Mouse (Mus musculus): ENCODE results near the gene Ccl12.

Gene Ccl12

DNA sequence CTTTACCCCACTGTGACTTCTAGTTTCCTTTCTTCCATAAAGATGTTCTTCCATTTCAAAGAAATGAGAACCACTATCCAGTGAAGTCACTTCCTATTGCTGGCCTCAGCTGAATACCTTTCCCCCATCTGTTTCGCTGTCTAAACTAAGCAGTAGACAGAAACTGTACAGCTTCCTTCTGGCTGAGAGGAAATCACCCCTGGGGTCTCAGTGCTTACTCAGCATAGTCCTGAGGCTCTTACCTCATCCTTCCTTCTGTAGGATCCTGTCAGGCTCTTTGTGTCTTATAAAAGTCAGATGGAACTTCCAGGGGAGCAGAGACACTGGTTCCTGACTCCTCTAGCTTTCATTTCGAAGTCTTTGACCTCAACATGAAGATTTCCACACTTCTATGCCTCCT is at the start of gene Ccl12:
Gene Ccl12 (plus strand): TSS at position 317 of the 400 bp plus-strand sequence.
- no peak for DNase-seq (ENCODE audit: low spot score)

DNA sequence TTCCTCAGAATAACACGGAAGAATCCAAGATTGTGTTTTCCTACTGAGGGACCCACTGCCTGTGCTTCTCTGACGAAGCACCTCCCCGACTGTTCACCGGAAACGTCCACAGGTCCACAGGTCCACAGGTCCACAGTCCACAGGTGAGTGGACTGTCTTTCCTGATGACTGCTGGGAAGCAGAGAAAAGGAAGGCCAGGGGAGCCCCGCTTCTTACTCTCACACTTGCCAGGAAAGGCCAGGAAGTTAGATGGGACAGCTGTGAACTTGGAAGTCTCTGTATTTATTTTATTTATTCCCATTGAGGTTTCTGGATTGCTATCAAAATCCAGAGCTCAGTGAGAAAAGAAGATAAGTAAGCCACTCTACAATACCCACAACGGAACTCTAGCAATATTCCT is 47.8 kb upstream of the Ccl12 start:
- DNase-seq (ENCODE audit: low spot score), result no peak

DNA sequence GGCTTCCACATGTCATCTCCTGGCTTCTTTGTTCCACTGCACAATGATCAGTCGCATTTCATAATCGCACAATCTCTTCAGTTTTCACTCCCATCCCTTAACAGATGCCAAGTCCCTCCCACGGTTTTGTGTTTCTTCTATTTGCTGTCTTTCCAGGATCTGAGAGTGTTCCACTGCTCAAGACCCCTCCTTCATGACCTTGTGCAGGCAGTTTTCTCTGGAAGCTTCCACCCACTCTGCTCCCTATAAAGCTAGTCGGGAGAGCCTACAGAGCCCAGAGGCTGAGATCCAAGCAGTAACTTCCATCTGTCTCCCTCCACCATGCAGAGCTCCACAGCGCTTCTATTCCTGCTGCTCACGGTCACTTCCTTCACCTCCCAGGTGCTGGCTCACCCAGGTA is 44.0 kb upstream of the Ccl12 start, which contains the start of gene Ccl11:
Gene Ccl11 (plus strand): TSS at position 178 of the 400 bp plus-strand sequence.
- DNase-seq (ENCODE audit: low spot score), result no peak

DNA sequence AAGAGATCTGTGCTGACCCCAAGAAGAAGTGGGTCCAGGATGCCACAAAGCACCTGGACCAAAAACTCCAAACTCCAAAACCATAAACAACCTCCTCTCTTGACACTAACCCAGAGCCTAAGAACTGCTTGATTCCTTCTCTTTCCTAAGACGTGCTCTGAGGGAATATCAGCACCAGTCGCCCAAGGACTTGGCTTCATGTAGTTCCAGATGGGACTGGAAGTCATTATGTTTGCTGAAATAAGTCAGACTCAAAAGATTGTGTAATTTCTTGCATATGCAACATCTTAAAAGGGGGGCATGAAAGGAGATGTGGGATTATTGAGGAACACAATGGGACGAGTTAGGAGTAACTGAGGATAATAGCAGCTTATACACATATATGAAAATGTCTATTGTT is 39.4 kb upstream of the Ccl12 start:
- DNase-seq (ENCODE audit: low spot score), result no peak

DNA sequence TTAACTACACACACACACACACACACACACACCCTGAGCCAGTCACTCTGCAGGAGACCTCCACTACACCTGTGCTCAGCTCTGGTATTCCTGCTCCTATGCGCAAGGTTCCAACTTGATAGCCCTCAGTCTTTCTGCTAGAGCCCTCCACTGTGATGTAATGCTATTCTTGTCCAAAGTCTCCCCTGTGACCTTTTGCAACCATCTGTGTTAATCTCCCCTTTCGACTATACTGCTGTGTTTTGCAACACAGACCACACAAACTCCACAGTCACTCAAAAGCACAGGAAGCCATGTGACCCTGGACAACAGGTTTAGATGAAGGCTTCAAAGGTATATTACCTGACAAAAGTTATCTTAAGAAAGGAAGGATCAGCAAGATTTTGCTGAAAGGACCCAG is 38.2 kb upstream of the Ccl12 start:
- no peak for DNase-seq (ENCODE audit: low spot score)

DNA sequence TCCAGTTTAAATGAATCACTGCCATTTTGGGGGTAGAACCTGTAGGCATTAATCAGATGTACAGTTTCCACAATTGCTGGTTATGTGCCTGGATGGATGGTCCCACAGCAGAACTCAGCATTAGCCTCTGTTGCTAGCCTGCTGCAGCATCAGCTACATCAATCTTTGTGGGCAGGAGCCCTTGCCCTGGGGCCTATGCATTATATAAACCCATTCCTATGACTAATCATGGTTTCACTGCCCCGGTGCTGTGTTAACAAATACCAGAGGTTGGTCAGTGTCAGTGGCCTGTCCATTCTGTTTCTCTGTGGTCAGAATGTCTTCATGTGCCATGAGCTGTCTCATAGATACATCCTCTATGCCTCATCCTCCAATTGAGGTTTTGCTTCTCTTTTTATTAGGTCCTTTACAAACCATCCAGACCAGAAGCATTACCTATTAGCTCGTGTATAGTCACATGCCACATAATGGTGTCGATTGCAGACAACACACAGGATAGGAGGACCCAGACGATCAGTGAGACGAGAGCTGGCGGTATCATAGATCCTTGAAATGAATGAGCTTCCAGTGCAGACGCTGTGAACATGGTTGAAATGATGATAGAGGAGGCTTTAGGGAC is 34.6 kb upstream of the Ccl12 start:
- DNase-seq (ENCODE audit: low spot score), result no peak

DNA sequence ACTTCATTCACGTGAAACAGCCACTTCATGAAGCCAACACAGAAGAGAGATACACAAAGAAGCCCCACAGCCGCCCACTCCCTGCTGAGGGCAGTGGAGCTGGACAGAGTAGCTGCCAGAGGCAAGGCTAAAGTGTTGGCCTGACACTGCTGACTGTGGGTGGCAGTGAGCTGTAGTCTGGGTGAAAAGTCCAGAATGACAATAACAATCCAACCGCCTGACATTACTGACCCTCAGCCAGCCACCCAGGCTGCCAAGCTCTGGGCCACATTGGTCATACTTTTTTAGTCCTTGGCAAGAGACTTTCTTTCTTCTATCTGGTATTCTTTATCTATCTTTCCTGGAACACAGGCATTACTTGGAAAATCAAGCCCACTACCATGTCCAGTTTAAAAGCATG is 30.6 kb upstream of the Ccl12 start:
- DNase-seq (ENCODE audit: low spot score), result no peak

DNA sequence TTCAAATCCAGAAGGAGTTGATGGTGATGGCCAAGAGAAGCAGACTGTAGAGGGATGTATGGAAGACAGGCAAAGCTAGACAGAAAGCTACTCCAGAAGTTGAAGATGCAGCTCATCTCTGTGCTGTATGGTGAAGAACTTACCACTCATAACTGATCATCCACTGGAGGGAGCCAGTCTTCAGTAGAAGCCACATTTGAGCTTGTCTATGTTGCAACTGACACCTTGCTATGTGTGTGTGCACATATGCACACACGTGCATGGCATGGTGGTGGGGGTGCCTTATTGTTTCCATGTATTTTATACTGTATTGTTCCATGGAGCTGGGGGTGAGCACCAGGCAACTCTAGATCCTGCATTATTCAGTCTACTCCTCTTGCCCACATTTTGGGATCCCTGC is 29.3 kb upstream of the Ccl12 start:
- no peak for DNase-seq (ENCODE audit: low spot score)

DNA sequence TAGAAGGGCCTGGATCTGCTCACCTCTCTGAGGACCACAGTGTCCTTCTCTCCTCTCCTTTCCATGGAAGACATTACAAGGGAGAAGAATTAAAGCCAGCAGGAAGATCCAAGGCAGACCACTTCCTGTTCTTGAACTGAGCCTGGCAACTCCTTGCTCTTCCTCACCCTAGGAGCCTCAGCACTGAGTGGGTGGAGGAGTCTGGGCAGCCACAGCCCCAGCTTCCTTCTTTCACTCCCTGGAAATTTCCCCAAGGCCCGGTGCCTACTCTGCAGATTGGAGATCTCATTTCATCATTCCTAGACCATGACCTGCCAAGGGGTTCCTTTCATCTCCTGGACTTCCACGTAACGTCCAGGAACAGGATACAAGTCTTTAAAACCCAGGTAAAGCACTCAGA is 28.7 kb upstream of the Ccl12 start:
- DNase-seq (ENCODE audit: low spot score), result no peak

DNA sequence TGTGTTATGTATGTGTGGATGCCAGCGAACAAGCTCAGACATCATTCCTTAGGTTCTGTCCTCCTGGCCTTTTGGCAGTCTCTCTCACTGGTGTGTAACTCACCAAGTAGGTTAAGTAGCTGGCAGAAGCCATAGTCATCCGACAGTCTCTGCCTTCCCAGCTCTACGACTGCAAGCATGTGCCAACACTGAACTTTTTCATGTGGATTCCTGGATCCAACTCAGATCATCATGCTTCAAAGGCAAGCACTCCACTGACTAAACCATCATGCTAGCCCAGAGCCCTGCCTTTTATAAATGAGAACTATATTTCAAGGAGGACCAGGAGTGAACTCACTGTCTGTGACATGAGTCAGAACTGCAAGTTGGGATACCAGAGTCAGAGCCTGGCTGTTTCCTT is 28.0 kb upstream of the Ccl12 start:
- no peak for DNase-seq (ENCODE audit: low spot score)

DNA sequence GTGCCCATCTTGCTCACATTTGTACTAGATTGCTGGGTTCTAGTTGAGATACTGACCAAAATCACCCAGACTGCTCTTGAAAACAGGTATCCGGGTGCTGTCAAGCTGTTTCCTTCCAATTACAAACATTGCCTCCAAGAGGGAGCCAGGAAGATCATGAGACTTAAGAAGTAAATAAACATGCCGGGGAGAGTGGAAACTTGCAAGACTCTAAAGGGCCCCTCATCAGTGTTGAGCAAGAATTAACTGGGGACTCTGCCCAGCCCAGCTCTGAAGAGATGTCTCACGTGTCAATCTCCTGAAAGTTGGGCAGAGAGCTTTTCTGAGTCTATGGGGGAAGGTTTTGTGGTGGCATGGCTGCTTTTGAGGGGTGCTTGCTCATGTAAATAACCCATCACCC is 24.6 kb upstream of the Ccl12 start:
- no peak for DNase-seq (ENCODE audit: low spot score)

DNA sequence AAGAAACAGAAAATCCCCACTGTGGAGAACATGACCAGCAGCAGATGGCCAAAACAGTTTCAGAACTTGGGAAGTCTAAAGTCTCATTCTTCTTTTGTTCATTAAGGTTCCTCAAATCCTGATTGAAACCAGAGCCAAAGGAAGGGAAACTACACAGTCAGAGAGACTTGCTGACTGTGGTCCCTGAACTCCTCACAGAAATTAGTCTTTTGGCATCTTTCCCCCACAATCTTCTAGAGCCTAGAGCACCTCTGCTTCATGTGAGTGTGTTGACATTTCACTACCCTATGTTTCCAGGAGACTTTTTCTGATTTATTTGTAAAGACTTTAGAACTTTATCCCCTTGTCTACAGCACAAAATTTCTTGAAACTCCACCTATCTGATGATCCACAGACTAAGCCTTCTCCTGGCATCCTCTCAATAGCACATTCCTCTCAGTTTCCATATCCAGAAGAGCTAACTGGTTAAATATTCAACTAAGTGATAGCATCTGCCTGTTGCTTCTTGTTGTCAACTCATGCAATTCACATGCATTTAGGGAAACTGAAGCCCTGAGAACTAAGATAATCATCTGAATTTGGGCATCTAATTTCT is 23.4 kb upstream of the Ccl12 start:
- no peak for DNase-seq (ENCODE audit: low spot score)

DNA sequence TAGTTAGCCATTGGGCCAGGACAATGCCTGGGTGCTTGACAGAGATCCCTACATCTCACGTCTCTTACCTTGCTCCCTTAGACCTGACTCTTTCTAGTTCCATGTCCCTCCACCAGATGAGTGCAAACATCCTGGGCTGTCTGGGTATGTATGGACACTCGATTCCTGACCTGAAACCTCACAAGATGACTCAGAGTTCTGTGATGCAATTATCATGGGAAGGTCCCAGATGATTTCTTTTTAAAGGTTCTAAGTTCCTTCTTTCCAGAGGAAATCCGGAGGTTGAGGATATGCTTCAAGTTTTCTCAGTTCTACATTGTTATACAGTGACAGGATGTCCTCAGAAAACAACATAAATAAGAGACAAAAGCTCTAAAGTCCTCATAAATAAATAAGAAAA is 20.8 kb upstream of the Ccl12 start:
- DNase-seq (ENCODE audit: low spot score), result no peak

DNA sequence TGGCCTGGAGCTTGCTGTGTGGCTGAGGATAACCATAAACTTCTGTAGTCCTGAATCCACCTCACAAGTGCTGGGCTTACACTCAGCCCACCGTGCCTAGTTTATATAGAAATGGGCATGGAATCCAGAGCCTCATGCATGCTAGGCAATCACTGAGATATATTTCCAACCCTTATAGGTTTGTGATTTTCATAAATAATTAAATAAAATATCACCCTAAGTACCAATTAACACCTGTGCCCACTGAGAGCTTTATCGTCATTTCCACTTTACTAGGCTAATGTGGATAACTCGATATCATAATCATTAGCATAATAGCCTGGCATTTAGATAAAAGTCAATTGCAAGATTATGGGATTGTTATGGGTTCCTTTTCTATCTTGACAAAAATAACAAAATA is 17.3 kb upstream of the Ccl12 start:
- no peak for DNase-seq (ENCODE audit: low spot score)

DNA sequence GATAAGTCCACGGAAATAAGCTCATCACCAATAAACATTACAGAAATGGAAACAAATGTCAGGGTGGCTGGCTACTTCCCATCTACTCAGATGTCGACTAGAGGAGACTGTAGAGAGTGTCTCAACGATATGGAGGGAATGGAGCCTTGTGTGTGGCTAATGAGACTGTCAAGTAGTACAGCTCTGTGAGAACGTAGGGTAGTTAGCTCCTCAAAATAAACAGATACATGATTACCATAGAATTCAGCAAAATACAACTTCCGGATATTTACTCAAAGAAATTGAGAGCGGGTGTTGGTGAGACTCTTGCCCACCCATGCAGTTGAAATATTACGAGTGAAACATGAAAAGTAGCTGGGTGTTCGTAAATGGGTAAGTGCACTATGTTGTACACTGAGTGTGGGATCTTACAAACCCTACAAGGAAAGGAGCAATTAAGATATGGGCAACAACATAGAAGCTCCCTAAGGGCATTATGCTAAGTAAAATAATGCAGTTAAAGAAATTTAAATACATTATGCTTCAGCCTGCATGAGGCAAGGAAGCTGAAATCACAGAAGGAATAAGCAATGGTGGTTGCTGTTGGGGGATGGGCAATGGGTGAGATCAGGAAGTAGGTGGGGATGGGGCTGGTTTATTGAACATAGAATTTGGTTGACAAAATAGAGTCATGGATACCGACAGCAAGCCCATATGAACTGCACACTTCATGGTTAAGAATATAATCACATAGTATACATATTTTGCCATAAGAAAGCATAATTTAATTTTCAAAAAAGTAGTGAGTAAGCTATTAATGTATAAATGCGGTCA is 1.9 kb upstream of the Ccl12 start:
- no peak for DNase-seq (ENCODE audit: low spot score)

DNA sequence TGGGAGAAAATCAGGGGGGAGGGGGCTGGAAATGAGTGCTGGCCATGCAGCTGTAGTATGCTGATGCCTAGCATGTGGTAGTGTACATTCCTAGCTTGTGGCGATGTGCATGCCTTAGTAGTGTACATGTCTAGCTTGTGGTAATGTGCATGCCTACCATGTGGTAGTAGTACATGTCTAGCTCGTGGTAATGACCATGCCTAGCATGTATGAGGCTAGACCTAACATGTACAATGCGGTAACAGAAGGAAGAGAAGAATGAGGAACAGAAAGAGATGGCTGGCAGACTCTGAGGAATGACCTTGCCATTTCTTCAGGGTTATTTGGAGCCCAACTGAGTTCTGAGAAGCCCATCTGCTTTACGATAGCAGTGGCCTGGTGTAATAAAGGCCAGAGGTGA is 558 bp upstream of the Ccl12 start:
- DNase-seq (ENCODE audit: low spot score), result no peak

DNA sequence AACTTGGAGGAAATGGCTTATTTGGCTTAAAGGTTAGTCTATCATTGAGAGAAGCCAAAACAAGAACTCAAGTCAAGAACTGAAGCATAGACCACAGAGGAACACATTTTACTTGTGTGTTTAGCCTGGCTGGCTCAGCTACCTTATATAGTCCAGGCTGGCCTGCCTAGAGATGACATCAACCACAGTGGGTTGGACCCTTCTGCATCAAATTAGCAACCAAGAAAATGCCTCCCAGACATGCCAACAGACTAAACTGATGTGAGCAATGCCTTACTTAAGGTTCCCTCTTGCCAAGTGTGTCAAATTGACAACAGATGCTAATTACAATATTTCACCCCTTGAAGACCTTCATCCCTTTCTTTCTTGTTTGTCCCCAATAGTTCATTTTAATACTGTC is 8.0 kb downstream of the Ccl12 start:
- no peak for DNase-seq (ENCODE audit: low spot score)

DNA sequence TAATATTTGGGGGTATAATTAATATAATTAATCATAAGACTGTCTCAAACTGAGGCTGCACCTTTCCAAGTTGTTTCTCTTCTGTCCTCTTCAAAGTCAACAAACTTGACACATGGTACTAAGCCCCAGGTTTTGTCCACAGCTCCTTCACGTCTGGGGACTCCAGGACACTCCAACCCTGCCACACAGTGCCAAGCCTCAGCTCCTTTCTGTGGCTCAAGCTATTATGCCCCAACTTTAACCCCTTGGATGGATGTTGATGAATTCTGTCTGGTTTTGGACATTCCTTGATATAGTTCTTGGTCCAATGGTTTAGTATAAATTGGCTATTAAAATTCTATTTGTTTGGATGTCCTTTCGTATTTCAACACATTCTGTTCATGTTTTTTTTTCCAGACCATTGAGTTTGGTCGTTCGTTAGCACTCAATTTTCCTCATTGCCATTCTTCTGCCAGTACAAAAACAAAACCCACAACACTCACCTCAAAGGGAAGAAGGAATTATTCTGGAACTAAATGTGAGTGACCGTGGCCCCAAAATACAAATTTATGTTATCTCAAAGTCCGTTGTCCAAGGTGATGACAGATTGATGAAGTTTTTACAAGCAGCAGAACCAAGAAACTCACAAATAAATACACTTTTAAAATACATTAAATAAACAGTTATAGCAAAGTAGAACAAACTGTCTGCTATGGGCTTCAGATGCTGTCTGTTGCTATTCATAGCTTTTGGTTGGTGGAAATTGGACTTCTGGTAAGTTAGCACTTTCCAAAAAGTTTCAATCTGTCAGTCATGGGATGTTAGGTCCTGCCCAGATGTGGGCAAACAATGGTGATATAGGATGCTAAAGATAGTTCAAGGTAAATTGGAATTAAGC is 9.0 kb downstream of the Ccl12 start:
- no peak for DNase-seq (ENCODE audit: low spot score)

DNA sequence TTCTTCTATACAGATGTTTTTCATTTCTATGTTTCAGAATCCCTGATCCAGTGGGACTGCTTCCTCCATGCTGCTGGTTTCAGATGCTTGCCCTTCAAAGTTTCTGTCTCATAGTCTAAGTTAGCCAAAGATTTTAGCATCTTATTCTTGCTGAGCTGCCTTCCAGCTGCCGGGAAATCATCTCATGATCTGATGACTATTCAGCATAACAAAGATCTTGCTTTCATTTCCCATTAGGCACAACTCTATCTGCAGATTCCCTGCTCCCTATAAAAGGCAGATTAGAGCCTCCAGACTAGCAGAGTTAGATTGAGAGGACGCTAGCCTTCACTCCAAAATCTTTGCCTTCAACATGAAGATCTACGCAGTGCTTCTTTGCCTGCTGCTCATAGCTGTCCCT is 13.2 kb downstream of the Ccl12 start, which contains the start of gene Ccl8:
Gene Ccl8 (plus strand): TSS at position 301 of the 400 bp plus-strand sequence.
- DNase-seq (ENCODE audit: low spot score), result no peak

DNA sequence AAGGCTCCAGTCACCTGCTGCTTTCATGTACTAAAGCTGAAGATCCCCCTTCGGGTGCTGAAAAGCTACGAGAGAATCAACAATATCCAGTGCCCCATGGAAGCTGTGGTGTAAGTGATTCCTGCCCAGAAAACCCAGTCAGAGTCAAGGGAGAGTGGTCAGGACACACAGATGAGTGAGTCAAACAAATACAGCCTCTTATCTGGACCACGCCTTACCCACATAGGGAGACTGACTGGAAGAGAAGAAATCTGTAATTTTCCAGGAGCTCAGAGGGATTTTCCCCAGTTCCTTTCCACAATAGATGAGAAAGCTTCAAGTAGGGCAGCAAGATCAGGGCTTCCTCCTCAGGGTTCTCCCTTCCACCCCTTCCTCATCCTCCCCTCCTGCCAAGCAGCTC is 14.4 kb downstream of the Ccl12 start:
- no peak for DNase-seq (ENCODE audit: low spot score)

DNA sequence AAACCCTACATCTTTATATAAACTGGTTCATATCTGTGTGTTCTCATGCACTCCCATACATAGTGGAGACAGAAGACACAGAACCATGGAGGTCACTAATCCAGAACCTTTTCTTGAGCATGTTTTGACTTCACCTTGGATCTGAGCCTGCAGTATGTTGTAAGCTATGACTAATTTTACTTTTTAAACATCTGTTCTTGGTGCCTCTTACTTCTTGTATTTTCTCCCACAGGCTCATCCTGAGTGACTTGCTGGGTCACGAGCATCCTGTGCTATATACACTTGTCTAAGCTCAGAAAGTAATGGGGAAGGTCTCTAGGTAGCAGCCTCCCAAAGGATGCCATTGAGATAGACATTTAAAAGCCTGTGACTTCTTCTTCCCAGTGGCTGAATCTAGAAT is 31.3 kb downstream of the Ccl12 start:
- DNase-seq (ENCODE audit: low spot score), result no peak

DNA sequence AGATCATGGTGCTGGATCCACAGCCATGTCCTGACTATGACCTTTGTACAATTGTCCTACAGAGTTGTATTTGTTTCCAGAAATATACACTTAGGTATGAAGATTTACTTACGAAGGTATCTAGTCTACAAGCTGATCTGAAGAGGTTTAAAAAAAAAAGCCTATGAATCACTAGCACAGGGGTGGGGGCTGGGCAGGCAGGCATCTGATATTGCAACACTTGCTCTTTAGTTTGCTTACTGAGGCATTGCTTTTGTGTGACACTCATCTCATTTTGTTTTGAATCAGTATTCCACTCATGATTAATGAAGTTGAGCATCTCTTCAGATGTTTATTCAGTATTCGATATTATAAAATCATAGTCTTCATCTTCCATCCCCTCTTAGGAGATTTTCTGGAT is 34.6 kb downstream of the Ccl12 start:
- no peak for DNase-seq (ENCODE audit: low spot score)

All from urinary bladder, postnatal 10 days (tissue).